Mouse (Mus musculus) heart, adult 2 months (tissue): ENCODE results near the gene Tshz2.
A peak's percentile ranks its signal among the peaks of the same experiment; 100 is the strongest.

Experiments
- CTCF ChIP-seq: fragments of 200-600 bp; IDR thresholded peaks from 2 replicates; pipeline ENCODE4 v1.8.1; 2022; ENCODE audit warnings: antibody characterized with exemption, mild to moderate bottlenecking, moderate library complexity
- EP300 ChIP-seq: fragments of 200-500 bp; IDR thresholded peaks from 2 replicates; pipeline ENCODE4 v1.6.1; 2011; ENCODE audit warnings: low read depth, low read length, control low read depth; ENCODE audit not compliant: insufficient read depth
- POLR2A ChIP-seq: fragments of 200-500 bp; IDR thresholded peaks from 2 replicates; pipeline ENCODE4 v1.6.1; 2011; ENCODE audit warnings: mild to moderate bottlenecking, low read depth, low read length, control low read depth; ENCODE audit not compliant: insufficient read depth

DNA sequence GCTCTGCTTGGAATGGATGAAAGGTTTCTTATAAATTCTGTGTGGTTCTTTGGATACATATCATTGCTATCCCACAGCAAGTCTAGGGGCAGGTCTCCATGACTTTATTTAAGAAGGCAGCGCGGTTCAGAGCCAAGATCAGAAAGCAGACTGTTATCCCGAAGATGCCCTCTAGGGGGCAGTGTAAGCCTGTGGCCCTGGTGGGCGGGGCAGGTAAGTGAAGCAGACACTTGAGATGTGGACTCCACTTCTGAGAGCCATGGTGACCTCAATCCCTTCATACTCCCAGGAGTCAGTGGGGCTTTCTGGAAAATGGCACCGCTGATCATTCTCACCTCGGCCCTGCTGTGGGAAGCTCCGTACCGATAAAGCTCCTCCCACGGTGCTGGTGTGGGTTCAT is 422.6 kb downstream of the Tshz2 start:
- TF ChIP-seq CTCF (peak; percentile 82), POLR2A (no peak), EP300 (no peak)
